Mouse (Mus musculus): Measurements from ENCODE around the gene Dlst.
"Not testable (repeated sequence)": the region's sequence is repeated elsewhere in the genome, so short reads cannot be mapped to it uniquely, and the experiment has no call there.

Gene Dlst

DNA sequence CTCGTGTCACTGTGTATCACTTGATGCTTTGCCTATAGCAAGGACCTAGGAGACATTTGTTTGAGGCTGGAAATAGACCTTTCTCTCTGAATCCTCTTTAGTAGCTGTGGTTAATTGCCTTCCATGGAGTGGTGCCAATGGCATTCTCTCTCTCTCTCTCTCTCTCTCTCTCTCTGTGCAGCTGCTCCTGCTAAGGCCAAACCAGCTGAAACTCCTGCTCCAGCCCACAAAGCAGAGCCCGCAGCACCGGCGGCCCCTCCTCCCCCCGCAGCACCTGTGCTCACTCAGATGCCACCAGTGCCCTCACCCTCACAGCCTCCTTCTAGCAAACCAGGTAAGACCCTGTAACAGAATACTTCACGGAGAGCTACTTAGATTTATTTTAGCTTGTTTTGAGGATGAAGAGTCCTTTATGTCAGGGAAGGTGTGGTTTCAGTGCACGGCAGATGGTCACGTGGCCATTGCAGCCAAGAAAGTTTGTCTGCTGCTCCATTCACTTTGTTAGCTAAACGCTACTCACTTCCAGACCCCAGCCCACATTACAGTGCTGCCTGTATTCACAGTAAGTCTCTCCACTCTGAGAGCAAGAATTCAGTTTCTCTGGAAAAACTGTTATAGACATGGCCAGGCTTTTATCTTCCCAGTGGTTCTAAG lies 11.3 kb downstream of the Dlst start:
- DNase-seq = no peak

DNA sequence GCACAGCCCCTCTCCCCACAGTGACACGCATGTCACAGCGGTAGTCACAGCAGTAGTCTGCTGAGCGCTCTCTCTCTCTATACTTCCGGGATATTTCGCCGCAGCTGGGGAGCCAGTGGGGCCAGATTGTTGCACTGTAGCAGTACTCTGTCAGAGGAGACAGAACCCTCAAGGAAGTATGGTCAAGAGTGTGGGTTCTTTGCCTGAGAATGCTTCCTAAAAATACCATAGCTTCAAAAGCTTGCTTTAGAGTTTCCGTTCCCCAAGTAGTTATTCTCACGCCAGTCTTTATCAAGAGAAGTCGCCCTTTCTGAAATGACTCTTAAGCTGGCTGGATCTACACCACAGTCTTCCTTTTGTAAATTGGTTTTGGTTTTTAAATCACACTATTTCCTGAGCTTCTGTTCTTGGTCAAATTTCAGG lies 12.5 kb downstream of the Dlst start:
- DNase-seq = no peak

DNA sequence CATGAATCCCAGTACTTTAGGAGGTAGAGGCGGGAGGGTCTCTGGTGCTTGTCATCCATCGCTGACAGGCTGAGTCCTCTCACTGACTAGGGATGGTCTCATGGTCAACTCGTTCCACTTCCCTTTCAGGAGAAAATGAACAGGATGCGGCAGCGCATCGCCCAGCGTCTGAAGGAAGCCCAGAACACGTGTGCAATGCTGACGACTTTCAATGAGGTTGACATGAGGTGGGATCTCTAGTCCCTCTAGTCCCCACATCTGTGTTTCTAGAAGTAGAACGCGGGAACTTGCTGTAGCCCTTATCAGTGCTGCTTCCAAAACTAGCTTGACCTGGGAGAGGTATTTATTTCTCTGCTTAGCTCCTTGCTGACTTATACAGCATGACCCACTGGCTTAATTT lies 13.0 kb downstream of the Dlst start:
- DNase-seq = no peak

DNA sequence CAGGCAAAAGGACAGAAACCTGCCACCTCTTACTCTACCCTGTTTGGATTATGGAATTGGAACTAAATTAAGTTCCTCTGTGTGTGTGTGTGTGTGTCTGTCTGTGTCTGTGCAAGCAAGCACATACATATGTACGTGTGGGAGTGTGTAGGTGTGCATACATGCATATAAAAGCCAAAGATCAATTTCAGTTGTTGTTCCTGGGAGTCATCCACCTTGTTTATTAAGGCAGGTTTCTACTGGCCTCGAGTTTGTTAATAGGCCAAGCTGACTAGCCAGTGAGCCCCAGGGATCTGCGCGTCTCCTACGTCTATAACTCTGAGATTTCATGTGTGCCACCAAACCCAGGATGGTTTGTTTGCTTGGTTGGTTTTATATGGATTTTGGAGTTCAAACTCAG lies 14.1 kb downstream of the Dlst start:
- DNase-seq = no peak

DNA sequence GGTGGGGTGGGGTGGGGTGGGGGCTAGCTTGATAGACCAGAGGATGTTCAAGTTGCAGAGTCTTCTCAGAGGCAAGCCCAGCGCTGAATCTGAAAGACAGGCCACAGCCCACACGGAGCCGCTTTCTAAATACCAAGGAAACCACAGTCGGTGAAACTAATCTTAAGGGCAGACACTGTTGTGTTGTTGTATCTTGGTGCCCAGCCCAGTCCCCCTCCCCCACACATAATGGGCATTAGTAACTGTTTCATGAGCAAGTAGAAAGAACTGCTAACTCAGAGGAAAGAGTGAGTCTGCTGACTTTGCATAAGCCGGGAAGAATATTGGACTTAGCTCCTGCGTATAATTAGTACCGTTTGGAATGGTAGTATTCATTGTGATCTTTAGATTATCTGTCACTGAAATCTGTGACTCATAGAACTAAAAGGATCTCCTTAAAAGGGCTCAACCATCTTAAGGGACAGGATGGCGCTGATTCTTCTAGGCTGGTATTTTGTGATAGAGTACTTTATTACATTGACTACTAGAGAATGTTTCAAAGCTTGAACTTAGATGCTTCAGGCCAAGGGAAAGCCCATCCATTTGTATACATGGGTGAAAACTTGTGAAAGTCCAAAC lies 16.5 kb downstream of the Dlst start:
- no peak for DNase-seq

DNA sequence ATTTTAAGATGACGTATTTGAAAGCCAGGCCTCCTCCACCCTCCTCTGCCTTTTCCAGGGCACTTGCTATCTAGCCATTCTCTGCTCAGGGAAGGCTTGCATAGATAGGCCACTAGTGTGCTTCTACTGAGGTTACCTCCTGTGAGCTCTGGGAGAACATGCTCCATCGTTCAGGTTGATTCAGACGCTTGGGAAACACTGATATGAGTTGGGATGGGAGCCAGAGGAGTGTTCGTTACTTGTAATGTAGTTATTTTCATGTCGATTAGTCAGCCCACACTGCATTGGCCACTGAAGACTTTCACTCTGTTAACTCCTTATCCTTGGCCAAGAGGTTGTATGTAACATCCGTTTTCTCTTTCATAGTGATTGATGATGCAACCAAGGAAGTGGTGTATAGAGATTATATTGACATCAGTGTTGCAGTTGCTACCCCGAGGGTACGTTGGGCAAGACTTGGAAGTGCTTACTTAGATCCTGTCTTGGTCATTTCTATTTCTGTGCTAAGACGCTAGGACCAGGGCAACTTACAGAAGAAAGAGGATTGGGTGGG lies 18.9 kb downstream of the Dlst start:
- DNase-seq = no peak

DNA sequence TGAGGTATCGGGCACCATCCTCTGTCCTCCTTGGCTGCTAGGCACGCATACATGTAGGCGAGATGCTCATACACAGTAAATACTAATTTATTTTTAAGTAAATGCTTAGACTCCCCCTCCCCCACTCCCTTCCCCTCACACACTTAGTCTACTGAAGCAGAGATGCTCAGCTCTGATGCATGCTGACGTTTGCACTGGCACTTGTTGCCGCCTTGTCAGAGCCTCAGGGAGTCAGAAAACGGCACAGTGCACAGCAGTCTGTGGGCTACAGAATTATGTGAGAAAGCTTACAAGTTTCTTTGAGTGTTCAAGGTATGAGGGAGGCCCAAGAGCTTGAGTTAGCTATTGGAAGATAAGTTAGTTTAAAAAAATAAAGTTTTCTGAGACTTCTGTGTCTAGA lies 20.7 kb downstream of the Dlst start:
- no peak for DNase-seq

DNA sequence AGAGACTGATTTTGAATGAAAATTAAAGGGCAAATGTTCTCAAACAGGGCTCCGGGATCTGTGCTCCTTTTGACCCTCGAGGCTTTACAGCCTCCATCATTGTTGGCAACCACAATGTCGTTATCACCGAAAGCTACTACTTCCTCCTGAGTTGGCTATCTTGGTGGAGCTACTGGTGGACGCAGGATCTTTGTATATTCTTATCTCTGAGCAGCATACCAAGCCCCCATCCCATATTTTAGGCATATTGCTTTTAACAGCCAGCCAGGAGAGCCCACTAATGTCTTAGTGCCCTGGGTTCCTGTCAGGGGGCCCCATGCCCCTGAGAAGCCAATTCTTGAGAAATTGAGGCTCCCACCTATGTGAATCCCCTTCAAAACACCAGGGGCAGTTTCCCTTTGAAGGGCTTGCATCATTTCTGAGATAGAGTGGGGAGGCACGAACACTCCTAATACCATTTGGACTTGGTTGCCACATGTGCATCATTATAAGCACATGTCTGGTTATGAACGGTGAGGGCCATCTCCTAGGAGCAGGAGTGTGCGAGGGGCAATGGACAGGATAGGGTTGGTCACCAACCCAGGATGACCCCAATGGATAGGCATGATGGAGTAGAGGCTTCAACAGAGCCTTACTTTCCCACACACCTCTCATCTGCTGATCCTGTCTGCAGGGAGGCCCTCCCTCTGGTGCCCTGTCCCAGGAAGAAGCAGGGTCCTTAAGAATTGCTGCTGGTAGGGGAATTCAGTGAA lies 23.6 kb downstream of the Dlst start:
- DNase-seq = no peak

DNA sequence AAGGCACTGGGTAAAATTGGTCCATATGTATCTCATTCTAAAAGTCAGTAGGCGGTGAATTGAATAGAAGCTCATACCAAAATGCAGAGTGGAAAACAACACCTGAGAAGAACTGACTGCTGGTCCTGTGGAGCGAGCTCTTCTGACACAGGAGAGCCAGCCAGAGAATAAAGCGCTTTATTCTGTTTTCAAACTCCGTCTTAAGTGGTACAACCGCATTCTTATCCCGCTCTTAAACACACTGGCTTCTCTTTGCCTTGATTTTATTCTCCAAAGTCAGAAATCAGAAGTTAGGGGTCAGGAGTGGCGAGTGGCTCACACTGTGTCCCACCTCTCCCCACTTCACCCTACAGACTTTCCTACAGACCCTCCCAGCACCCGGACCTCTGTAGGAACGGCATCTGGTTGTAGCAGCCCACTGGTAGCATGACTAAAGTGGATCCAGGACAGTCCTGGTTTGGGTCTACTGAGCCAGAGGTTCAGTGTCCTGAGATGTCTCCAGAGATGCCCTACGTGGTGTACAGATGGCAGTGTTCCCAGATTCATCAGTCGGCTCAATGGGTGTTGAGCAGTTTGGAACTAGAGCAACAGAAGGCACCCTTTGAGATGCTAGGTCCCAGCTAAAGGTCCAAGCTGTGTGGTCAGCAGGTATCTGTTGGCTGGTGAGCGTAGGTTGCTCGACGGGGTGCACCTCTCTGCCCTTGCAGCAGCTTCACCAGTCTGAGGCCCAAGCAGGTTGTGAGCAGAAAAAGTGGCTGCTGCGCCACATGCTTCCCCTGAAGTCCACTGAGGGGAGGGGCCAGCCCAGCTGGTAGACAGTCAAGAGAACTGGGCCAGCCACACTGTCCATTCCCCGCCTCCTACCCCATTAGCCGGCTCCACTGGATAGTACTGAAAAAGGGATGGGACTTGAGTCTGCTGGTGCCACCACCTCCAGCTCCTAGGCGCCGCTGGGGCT lies 25.2 kb downstream of the Dlst start:
- no peak for DNase-seq

DNA sequence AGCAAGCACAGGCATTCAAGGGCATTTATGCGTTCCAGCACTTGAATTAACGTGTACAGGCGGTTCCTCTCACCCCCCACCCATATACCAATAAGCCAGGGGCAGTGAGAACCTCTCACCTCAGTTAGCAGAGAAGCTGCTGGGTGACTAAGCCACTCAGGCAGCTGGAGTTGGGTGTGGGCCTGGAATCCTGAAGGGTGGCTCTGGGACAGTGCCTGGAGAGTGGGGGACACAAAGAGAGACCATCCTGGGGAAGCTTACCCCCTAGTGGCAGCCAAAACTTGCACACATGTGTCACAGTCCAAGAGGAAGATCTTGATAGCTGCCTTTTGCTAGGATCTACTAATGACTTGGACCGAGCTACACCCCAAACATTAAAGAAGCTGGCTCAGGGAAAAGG lies 26.0 kb downstream of the Dlst start:
- no peak for DNase-seq

DNA sequence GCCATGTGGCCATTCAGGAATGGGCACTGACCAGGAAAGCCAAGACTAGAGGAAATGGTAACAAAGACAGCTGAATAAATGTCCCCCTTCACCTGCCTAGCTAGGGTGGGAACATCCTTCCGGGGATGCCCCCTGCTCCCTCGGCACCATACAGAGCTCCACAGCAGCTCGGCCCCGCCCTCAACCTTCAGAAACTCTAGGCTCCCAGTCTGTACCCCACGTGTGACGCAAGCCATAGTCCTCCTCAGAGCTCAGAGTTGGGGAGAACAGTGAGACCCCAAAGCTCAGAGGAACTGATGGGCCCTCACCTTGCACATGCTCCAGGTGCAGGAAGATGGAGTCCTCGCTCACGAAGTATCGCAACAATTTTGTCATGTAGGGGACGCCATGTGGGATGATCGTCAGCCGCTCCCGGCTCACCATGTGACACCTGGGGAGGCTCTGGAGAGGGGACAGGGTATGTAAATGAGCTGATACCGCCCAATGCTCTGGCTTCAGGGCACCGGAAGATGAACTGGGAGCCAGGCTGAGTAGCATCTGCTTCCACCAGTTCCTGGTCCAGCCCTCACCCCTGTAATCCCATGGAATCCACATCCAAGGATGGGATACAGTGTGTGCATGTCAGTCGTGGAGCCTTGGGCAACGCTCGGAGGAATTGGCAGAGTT lies 29.5 kb downstream of the Dlst start:
- no peak for DNase-seq

DNA sequence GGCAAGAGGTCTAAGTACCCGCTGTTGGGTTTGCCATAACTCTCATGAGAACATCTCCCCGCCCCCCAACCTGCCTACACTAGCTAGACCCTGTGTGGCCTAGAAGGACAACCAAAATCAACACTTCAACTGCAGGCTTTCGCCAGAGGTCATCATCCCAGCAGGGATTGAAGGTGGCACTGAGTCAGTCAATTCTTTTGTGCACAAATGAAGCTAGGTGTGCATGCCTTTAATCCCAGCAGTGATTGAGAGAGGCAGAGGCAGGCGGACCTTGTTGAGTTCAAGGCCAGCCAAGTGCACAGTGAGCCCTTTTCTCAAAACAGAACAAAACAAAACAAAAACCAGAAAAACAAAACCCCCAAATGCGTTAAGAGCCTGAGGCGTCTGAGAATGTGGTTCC lies 30.5 kb downstream of the Dlst start:
- DNase-seq = no peak

DNA sequence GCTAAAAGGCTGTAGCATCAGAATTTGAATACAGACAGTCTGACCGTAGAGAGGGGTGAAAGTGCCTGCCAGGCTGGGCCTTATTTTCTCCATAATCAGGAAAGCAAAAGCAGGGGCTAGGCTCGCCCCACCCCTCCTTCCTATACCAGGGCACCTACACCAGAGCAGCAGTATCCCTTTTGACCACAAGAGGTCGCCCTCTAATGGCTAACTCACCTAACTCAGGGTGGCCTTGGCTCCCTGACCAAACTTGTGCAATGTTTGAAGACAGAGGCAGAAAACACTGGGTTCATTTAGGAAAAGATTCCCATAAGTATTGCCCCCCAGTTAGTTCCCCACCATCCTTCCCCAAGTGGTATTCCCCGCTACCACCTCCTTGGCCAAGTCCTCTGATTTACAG lies 32.2 kb downstream of the Dlst start:
- peak; percentile 60 for DNase-seq

DNA sequence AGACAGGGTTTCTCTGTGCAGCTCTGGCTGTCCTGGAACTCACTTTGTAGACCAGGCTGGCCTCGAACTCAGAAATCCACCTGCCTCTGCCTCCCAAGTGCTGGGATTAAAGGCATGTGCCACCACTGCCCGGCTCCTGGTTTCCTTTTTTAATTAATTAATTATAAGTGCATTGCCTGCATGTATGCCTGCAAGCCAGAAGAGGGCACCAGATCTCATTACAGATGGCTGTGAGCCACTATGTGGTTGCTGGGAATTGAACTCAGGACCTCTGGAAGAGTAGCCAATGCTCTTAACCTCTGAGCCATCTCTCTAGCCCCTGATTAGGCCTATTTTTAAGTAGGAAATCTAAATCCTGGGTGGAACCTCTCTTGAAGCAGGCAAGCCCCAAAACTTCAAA lies 33.6 kb downstream of the Dlst start:
- not testable (repeated sequence) for DNase-seq

DNA sequence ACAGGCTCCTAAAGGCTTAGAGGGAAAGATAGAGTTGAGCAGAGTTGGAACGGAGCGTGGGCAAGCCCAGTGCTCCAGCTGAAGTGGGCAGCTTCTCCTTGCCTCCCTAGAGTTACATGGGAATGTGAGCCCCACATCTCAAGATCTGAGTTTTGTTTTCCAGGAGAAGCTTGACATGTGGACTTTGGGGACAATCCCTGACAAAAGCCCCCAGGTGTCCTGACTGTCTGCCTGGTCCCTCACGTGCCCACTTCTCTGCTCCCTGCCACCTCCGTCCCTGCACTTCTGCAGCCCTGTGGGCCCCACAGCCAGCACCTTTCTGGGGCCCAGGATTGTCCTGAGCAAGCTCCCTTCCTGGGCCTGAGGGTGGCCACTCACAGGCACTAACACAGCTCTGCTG lies 34.2 kb downstream of the Dlst start:
- no peak for DNase-seq

DNA sequence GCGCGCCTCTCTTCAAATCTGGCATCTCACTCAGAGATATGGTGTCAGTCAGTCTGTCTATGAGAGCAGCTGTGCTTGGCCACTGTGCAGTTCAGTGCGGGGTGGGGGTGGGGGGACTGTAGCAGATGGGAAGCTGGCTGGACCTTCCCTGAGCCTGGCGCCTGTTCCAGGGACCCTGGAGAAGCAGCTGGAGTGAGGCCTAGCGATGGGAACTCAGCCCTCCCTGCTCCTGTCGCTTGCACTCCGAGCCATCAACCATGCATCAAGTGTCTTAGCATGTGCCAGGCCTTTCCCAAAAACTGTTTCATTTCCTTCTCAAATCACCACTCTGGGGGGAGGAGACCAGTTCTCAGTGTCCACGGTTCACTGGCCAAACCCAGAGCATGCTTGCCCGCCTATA lies 35.0 kb downstream of the Dlst start:
- DNase-seq = no peak

DNA sequence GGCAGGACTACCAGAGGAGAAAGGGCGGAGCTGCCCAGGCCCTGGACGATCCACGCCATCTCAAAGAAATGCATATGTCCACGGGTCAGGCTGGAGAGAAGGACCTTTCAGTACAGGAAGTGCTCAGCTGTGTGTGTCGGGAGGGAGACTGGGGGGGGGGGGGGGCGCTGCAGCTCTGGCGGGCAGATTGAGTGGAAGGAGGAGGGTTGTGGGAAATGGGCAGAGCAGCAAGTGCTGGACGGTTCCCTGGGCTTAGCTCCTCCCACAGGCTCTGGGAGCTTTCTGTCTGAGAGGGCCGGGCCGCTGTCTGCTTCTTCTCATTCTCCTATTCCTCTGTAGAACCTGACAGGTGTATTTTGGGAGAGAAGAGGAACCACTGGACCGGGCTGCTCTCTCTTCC lies 35.7 kb downstream of the Dlst start:
- DNase-seq = no peak

DNA sequence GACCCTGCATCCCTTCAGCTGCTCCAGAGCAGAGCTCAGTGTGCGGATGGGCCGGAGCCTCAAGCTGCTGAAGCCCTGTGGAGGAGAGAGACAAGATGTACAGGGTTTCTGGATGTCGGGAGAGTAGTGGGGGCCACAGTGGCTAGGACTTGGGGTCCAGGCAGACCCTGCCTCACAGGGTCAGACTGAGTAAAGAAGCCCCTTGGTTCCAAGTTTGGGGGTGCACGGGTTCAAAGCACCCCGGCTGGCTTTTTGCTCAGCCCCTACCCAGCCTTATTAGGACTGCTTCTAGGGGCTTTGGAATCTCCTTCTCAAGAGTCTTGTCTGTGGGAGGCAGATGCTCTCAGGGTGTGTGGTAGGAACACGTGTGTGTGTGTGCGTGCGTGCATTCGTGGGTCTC lies 36.2 kb downstream of the Dlst start:
- no peak for DNase-seq

DNA sequence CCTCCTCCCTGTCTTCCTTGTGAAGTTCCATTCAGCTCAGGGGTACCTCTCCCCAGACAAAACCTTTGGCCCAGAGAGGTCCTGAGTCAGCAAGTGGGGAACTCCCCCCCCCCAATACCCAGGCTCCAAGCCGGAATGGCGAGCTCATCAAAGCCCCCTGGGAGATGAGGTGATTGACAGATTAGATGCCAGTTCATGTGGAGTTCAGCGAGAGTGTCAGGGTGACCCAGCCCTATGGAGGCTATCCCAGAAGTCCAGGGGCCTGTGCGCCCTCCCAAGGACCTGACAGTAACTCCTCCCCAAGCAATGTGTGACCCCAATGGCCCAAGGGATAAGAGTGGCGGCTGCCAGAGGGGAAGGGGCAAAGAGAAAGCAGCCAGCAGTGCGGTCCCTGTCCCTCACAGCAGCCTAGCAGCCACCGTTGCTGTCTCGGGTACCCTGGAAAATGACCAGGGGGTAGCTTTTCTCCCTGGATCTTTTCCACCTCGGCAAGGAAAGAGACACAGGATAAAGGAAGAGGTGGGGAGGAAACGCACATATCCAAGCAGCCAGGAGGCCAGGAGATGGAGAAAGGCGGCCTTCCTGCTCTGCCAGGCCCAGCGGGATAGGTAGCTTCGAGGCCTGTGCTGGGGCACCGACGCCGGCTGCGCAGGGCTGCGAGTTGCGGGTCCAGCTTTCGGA lies 39.8 kb downstream of the Dlst start:
- DNase-seq = no peak

DNA sequence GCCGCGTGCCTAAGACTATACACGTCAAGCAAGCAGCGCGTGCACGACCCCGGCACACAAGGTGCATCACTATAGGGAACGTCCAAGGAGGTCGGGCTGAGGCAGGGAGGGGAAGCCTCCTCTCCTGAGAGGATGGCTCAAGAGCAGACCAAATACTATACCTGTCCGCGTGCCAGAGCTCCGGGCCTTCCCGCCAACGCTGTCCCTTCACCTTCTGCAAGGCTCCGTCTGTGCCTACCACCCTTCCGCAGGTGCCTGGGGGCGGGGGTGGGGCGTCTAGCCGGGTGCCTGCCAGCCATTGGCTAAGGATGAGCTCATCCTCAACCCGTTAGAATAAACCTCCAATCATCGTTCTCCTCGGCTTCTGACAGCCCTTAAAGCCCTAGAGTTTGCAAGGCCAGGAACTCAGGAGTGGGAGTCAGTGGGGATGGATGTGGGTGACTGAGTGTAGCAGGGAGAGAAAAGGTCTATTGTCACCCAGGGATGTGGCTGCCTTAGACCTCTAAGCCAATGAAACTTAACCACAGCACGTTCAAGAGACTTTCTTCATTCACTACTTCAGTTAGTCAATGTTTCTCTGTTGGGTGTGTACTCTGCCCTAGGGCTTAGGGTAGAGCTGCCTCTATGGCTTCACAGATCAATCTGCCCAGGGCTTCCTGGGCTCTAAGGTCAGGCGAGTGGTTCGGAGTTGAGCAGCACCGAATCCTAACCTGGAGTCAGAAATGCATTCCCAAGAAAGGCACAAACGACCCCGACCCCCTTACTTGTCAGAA lies 40.6 kb downstream of the Dlst start, which contains the start of gene Rps6kl1:
Rps6kl1 (minus strand) TSS at position 263 of the 773 bp plus-strand sequence.
- peak; percentile 83 for DNase-seq

DNA sequence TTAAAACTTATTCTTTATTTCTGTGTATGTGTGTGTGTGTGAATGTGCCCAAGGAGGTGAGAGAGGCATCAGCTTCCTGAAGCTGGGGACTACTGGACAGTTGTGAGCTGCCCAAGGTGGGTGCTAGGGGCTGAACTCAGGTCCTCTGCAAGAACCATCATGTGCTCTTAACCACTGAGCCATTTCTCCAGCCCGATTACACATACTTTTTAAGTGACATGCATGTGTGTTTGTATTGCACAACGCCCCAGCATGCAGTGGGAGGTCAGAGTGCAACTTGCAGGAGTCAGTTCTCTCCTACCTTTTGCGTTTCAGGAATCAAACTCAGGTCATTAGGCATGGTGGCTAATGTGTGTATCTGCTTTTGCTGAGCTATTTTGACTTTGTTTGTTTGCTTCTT lies 42.4 kb downstream of the Dlst start:
- DNase-seq = no peak

All from right cerebral cortex, postnatal 25 days (tissue).